Mouse (Mus musculus) cerebellum, adult (tissue): Measurements from ENCODE around the gene Nucb2.
A peak's percentile ranks its signal among the peaks of the same experiment; 100 is the strongest.

Source experiments
- ATAC-seq: cut with Nextera tagmentation; 2 replicates; pipeline ENCODE4 v1.9.2; 2017; ENCODE audit warnings: mild to moderate bottlenecking, moderate library complexity, mixed read lengths; ENCODE audit not compliant: insufficient number of reproducible peaks, low FRiP score, low TSS enrichment

Nucb2 gene

GRCm38 (mm10) chr7:116503879-116504817, at the start of gene Nucb2:
TSS of gene Nucb2 (plus strand) at chr7:116504369.
- peak; percentile 100 for ATAC-seq

DNA sequence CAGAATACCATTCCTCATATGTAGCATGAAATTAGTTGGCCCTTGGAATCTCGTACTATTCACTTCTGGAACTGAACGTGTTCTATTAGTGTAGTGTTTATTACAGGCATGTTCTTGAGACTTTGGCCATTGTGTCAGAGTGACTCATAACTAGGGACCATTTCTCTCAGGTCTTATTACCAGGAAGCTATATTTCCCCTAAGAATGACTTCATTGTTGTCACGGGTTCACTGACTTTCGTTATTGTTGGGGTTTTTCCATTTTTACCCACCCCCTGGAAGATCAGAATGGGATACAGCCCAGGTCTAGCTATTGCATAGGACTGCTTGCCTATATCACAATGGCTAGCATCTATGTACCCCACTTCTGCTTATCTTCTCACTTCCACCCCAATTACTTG, 47.2 kb upstream of the Nucb2 start:
- no peak for ATAC-seq

DNA sequence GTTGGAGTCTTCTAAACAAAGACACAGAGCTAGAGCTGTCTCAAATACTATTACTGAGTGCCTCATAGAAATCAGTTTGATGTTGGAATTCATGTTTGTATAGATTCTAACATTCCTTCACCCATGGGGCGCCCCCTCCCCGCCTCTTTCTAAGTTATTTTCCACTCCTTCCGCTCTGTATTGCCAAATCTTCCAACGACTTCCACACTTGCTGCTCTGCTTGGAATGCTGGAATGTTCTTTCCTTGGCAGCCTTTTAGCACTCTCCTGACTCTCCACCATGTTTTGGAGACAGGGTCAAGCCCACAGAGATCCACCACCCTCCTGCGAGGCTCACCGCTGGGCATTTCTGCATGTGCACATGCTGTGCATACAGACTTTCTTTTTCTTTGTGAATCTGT, 46.8 kb upstream of the Nucb2 start:
- ATAC-seq: no peak

DNA sequence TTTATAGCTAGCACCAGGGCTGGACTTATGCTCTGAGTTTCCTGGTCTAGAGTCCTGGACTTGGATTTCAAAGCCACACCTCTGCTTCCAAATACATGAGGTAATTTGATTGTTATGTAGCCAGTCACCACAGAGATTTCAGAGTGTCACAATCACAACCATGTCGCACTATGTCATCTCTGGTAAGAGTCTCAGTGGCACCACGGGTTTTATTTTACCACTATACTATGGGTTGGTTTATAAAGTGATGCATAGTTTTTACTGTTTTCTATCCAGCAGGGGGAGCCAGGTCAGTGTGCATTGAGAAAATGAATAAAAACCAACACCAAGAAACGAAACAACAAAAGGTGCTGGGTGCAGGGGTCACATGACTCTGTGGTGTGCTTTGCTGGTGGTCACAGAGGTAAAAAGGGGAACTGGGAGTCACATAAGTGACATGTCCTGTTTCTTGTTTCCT, 45.2 kb upstream of the Nucb2 start:
- ATAC-seq: no peak

GRCm38 (mm10) chr7:116462114-116462513, 42.1 kb upstream of the Nucb2 start:
- no peak for ATAC-seq

- no peak for ATAC-seq
Measured at GRCm38 (mm10) chr7:116475836-116476235, 28.3 kb upstream of the Nucb2 start.

DNA sequence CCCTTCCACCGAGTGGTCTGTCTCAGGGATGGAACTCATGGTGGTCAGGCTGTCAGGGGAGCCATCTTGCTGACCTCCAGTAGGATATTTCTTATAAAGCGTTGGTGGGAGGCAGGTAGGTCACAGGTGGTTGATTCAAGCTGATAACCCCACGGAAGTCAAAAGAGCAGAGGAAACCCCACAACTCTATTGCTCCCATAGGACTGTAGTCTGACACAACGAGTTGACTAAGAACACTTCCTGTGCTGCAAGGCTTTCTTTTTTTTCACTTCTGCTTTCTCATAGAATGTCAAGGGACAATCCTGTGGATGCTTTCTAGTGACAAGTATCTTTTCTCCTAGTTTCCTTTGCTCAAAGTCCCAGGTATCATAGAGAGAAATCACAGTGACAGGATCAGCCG, 27.9 kb upstream of the Nucb2 start:
- ATAC-seq: no peak

DNA sequence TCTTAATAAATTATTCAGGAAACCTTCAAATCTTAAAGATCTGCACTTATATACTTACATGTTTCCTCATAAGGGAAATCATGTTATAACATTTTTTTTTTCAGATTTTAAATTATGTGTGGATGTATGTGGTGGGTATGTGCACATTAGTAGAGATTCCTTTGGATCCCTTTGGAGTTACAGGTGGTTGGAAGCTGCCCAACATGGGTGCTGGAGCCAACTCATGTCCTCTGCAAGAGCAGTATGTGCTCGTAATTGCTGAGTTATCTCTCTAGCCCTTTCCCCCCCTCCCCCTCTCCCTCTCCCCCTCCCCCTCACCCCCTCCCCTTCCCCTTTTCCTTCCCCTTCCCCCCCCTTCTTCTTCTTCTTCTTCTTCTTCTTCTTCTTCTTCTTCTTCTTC, 21.1 kb upstream of the Nucb2 start:
- no peak for ATAC-seq

DNA sequence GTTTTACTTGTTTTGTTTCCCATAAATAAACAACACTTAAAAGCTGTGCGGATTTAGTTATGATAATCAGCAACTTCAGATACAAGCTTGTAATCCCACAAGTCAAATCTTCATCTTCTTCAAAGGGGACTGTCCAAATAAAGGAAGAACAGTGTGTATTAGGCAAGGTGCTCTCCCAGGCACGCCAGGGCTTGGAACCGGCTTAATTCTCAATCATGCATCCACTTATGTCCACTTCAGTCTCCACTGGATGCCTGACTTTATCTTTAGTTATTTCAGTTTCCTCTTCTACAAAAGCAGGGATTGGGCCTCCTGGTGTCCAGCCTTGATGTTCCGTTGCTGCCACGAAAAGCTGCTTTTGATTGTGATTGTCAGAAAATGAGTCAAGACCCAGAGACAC, 20.4 kb upstream of the Nucb2 start:
- no peak for ATAC-seq

GRCm38 (mm10) chr7:116484213-116484612, 20.0 kb upstream of the Nucb2 start:
- no peak for ATAC-seq

DNA sequence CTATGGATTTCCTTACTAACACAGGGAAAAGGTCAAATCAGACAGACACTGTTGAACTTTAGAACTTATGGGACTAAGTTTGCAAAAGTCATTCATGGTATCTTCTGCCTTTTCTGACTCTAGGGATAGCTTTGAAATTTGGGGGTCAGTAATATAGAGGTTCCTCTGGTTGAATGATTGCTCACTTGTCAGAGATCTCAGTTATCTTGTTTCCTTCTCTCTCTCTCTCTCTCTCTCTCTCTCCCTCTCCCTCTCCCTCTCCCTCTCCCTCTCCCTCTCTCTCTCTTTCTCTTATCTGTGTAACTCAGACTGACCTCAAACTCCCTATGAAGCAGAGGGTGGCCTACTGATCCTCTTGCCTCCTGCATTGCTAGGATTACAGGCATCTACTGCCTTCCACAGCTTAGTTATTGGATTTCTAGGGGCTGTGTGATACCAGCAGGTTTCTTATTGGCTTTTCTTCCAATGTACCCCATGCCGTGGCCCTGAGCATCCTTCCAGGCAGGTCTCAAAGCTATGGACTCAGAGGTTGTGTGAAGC, 19.0 kb upstream of the Nucb2 start:
- ATAC-seq: no peak

GRCm38 (mm10) chr7:116491113-116491512, 13.1 kb upstream of the Nucb2 start:
- ATAC-seq: no peak

GRCm38 (mm10) chr7:116493267-116494003, 10.7 kb upstream of the Nucb2 start:
- no peak for ATAC-seq

DNA sequence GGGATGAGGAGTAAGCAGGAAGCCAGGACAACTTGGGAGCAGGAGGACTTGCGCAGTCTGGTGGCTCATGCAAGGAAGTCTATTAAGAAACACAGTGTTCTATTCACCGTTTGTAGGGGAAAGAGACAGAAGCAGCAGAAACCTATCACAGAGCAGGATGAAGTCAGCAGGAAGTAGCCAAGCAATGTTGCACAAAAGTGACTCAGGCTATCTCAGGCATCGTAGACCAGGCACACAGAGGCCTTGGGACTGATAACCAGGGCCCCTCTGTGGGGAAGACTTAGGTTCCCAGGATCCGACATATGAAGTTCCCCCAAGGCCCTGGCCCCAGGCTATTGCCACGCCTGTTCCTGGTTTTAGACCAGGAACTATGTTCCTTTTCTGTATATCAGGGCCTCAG, 9.6 kb upstream of the Nucb2 start:
- ATAC-seq: no peak

GRCm38 (mm10) chr7:116496760-116497159, 7.4 kb upstream of the Nucb2 start:
- no peak for ATAC-seq

DNA sequence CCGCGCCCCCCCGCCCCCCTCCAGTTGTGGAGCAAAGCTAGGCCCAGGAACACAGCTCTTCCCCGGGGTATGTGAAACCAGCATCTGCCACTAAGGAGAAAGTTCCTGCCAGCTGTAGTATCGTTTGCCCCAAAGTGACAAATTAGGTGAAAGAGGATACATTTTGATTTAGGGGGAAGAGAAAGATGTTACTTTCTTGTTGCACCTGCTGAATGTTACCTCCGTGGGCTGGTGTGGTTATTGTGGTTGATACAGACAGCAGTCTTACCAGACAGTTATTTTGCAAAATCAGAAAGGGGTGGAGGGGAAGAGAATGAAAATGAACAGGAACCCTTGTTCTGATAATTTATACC, 625 bp downstream of the Nucb2 start:
- no peak for ATAC-seq

DNA sequence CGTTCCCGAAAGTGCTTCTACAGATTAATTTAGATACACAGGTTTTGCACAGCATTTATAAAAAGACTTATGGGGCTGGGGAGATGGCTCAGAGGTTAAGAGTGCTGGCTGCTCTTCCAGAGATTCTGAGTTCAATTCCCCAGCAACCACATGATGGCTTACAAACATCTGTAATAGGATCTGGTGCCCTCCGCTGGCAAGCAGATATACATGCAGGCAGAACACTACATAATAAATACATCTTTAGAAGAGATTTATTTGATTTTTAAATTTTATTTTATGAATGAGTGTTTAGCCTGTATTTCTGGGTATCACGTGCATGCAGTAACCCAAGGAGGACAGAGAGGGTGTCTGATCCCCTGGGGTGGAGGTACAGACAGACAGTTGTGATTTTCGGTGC, 9.9 kb downstream of the Nucb2 start:
- no peak for ATAC-seq

DNA sequence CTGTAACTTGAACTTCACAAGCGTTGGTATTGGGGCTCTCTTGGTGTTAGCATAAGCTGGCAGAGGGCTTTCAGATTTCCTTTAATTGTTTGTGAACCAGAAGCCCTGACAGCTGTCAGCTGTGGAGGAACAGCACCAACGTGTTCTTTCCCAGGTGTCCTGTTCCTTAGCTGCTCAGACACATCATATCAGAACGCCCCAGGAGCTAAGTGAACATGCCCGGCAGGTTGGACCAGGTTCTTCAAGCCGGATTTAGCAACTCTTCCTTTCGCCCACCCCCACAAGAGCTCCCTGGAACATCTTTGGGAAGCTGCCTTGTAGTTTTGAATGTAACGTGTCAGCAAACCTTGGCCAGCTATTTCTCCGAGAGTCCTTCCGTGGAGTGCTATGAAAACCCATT, 10.4 kb downstream of the Nucb2 start:
- ATAC-seq: no peak

- no peak for ATAC-seq
Measured at GRCm38 (mm10) chr7:116515059-116515458, 10.9 kb downstream of the Nucb2 start.

- no peak for ATAC-seq
Measured at GRCm38 (mm10) chr7:116515514-116516135, 11.5 kb downstream of the Nucb2 start.

DNA sequence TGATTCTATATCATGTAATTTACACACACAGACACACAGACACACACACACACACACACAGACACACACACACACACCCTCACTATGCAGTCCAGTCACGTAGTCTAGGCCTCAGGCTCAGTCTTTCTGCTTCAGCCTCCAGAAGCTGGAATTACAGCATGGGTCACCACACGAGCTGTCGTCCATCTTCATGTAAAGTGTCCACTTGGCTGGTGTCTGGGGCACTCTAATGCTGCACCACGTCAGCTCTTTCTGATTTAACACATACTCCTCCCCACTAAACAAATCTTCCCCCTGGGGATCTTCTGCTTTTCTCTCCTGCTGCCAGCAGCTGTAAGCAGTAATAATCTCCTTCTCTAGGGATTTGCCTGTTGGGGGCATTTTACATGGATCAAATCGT, 13.1 kb downstream of the Nucb2 start:
- no peak for ATAC-seq
